13 mouse cellular contexts compared by ENCODE assay signal in genomic region chr4:53246083-53246747, GRCm38 (mm10).
DNase-seq lines count a peak whose midpoint lies in the region; ATAC-seq and TF ChIP-seq lines count a peak whose summit lies in the region.
"Had no signal": no experiment of that assay in that cellular context is flagged by ENCODE, and none has a peak within 500 bp of the region (broad histone marks: within the 10 kb centered on the region; RNA-seq: fewer than 3 reads in every experiment).

No protein-coding gene starts in this region.

- peak; percentile 41 for DNase-seq in forebrain, embryonic 14.5 days (ENCODE audit: low spot score)
- DNase-seq in forebrain, embryonic 10.5 days (ENCODE audit: extremely low spot score, low spot score): no peak
- DNase-seq in G1E (ENCODE audit: low spot score): peak; percentile 61
- peak; percentile 79 for DNase-seq in liver, adult 2 months (ENCODE audit: extremely low read depth, low read depth, low spot score)
- DNase-seq in urinary bladder, postnatal 25 days (ENCODE audit: low spot score): no peak
- no peak for DNase-seq in gastrocnemius, postnatal 4 days (ENCODE audit: low spot score in 2 of 2)
- no peak for DNase-seq in urinary bladder, postnatal 10 days (ENCODE audit: low spot score)
- DNase-seq: adrenal gland, postnatal 10 days; cerebellum, adult 9-11 months; left cerebral cortex, postnatal 4 days; thymus, postnatal 25 days had no signal

- 74% methylated on average over 15 of the region's 15 CpGs for whole genome bisulfite sequencing in forebrain, embryonic 14.5 days
- 92% methylated on average over 15 of the region's 15 CpGs for WGBS in forebrain, embryonic 10.5 days
- WGBS in liver, adult 2 months: 80% methylated on average over 15 of the region's 15 CpGs

- no peaks in the 10 kb centered on the region for H3K36me3 ChIP-seq in forebrain, embryonic 14.5 days (ENCODE audit: control insufficient read depth, insufficient read depth, low read length)
- H3K36me3 ChIP-seq in forebrain, embryonic 10.5 days (replicated peaks): no peaks in the 10 kb centered on the region
- no peaks in the 10 kb centered on the region for H3K36me3 ChIP-seq in G1E (replicated peaks)
- H3K36me3 ChIP-seq in liver, adult 2 months (ENCODE audit: control insufficient read depth, insufficient read depth, low read length): no peaks in the 10 kb centered on the region

- no peak overlapping the region for H3K9ac ChIP-seq in forebrain, embryonic 14.5 days (ENCODE audit: low read length)
- no peak overlapping the region for H3K9ac ChIP-seq in liver, adult 2 months (ENCODE audit: low read depth, low read length)

- ATAC-seq in forebrain, embryonic 14.5 days: no peak
- ATAC-seq in G1E (ENCODE audit: extremely low read depth, insufficient number of reproducible peaks, low FRiP score, poor library complexity, severe bottlenecking): peak; percentile 93
- ATAC-seq: midbrain, embryonic 16.5 days had no signal

- no peak for TF ChIP-seq CTCF in G1E (IDR thresholded peaks at IDR 0.05; ENCODE audit: low read depth, low read length)
- no peak for TF ChIP-seq CTCF in embryonic fibroblast, embryonic 13.5 days (IDR thresholded peaks at IDR 0.05; ENCODE audit: borderline replicate concordance, insufficient read depth, low read length)
- no peak for TF ChIP-seq CTCF in liver, adult 2 months (IDR thresholded peaks at IDR 0.05; ENCODE audit: low read depth, low read length)

- no peak overlapping the region for H3K27ac ChIP-seq in forebrain, embryonic 14.5 days (ENCODE audit: low read depth, low read length)
- H3K27ac ChIP-seq in forebrain, embryonic 10.5 days: no peak overlapping the region
- peak overlapping the region; percentile 51 for H3K27ac ChIP-seq in embryonic fibroblast, embryonic 13.5 days (ENCODE audit: insufficient read depth, low read length)
- H3K27ac ChIP-seq in liver, adult 2 months (replicated peaks; ENCODE audit: insufficient read depth, low read depth, low read length): no peak overlapping the region

- no peaks in the 10 kb centered on the region for H3K27me3 ChIP-seq in forebrain, embryonic 14.5 days (replicated peaks; ENCODE audit: control insufficient read depth, insufficient read depth, low read length)
- no peaks in the 10 kb centered on the region for H3K27me3 ChIP-seq in forebrain, embryonic 10.5 days (ENCODE audit: poor library complexity, severe bottlenecking)
- H3K27me3 ChIP-seq in G1E (ENCODE audit: insufficient read depth, low read length): no peaks in the 10 kb centered on the region
- H3K27me3 ChIP-seq in liver, adult 2 months (ENCODE audit: control insufficient read depth, insufficient read depth, low read length): no peaks in the 10 kb centered on the region

- no peak overlapping the region for H3K4me2 ChIP-seq in forebrain, embryonic 14.5 days (ENCODE audit: low read length)

- no peaks in the 10 kb centered on the region for H3K4me1 ChIP-seq in forebrain, embryonic 14.5 days (ENCODE audit: control insufficient read depth, insufficient read depth, low read length)
- no peaks in the 10 kb centered on the region for H3K4me1 ChIP-seq in forebrain, embryonic 10.5 days
- H3K4me1 ChIP-seq in G1E (ENCODE audit: insufficient read depth, low read depth, low read length): peaks cover 72% of the 10 kb centered on the region
- peaks cover 5% of the 10 kb centered on the region; the same call in 1 of the 2 replicates for H3K4me1 ChIP-seq in embryonic fibroblast, embryonic 13.5 days (ENCODE audit: control insufficient read depth, insufficient read depth, low read length)
- H3K4me1 ChIP-seq in liver, adult 2 months (ENCODE audit: control insufficient read depth, insufficient read depth, low read length): no peaks in the 10 kb centered on the region

- no peak for TF ChIP-seq POLR2A in embryonic fibroblast, embryonic 13.5 days (IDR thresholded peaks at IDR 0.05; ENCODE audit: low read depth, low read length)
- no peak for TF ChIP-seq POLR2A in liver, adult 2 months (IDR thresholded peaks at IDR 0.05; ENCODE audit: extremely low read depth, insufficient read depth, low read length)

- no peaks in the 10 kb centered on the region for H3K9me3 ChIP-seq in forebrain, embryonic 14.5 days (replicated peaks; ENCODE audit: control insufficient read depth, low read length)
- no peaks in the 10 kb centered on the region for H3K9me3 ChIP-seq in forebrain, embryonic 10.5 days
- H3K9me3 ChIP-seq in G1E (replicated peaks): no peaks in the 10 kb centered on the region

- H3K79me2 ChIP-seq in liver, adult 2 months (ENCODE audit: control insufficient read depth, insufficient read depth, low read length): no peaks in the 10 kb centered on the region

- H3K4me3 ChIP-seq in forebrain, embryonic 14.5 days (ENCODE audit: low read depth, low read length): no peak overlapping the region
- no peak overlapping the region for H3K4me3 ChIP-seq in forebrain, embryonic 10.5 days
- peak overlapping the region; percentile 54; the same call in 1 of the 2 replicates for H3K4me3 ChIP-seq in G1E (ENCODE audit: low read depth, low read length)
- no peak overlapping the region for H3K4me3 ChIP-seq in embryonic fibroblast, embryonic 13.5 days (ENCODE audit: insufficient read depth, low read length)
- H3K4me3 ChIP-seq in liver, adult 2 months (ENCODE audit: insufficient read depth, low read depth, low read length): no peak overlapping the region

Comparison
In these comparisons a context has a peak if more than half of its experiments do, and no peak if none do; other contexts are left out.
1. DNase-seq: peak in forebrain, embryonic 14.5 days (single experiment), G1E (single experiment) and liver, adult 2 months (single experiment); none in forebrain, embryonic 10.5 days (single experiment), urinary bladder, postnatal 25 days (single experiment), gastrocnemius, postnatal 4 days (0 of 2) and urinary bladder, postnatal 10 days (single experiment).